24 mouse cellular contexts compared by ENCODE assay signal in genomic region chr12:99363024-99363423, GRCm38 (mm10).
DNase-seq lines count a peak whose midpoint lies in the region; ATAC-seq and TF ChIP-seq lines count a peak whose summit lies in the region.
"Had no signal": no experiment of that assay in that cellular context is flagged by ENCODE, and none has a peak within 500 bp of the region (broad histone marks: within the 10 kb centered on the region; RNA-seq: fewer than 3 reads in every experiment).

No protein-coding gene starts in this region.

- H3K9ac ChIP-seq in liver, postnatal 0 days (replicated peaks): no peak overlapping the region
- H3K9ac ChIP-seq: heart, embryonic 15.5 days; hindbrain, embryonic 12.5 days; liver, embryonic 14.5 days had no signal

- peaks cover 9% of the 10 kb centered on the region for H3K4me1 ChIP-seq in liver, postnatal 0 days (ENCODE audit: insufficient read depth)

- no peak for TF ChIP-seq EP300 in liver, postnatal 0 days (IDR thresholded peaks at IDR 0.05; ENCODE audit: low read depth)

- no peak overlapping the region for H3K4me3 ChIP-seq in liver, postnatal 0 days (ENCODE audit: low read depth, low read length)
- H3K4me3 ChIP-seq: forebrain, embryonic 10.5 days; heart, embryonic 15.5 days; hindbrain, embryonic 12.5 days; layer of hippocampus, adult 2 months had no signal

- H3K27ac ChIP-seq in liver, postnatal 0 days (ENCODE audit: low read depth): no peak overlapping the region
- H3K27ac ChIP-seq: forebrain, embryonic 10.5 days; heart, embryonic 15.5 days; hindbrain, embryonic 12.5 days; liver, embryonic 14.5 days had no signal

- no peak overlapping the region for H3K4me2 ChIP-seq in liver, postnatal 0 days (ENCODE audit: low read depth, low read length)
- H3K4me2 ChIP-seq: heart, embryonic 15.5 days; hindbrain, embryonic 12.5 days had no signal

- intact Hi-C loops in heart, postnatal 25 days (cut with DNase I): loop anchor here (2.0 kb wide), 1 partner anchor 26 kb away; no protein-coding TSS in a partner anchor
- intact Hi-C loops in heart, postnatal 36 days (cut with DNase I): no loop called here

- WGBS in liver, postnatal 0 days (ENCODE audit: insufficient replicate concordance): 77% methylated on average over 6 of the region's 6 CpGs

- no peaks in the 10 kb centered on the region for H3K9me3 ChIP-seq in liver, postnatal 0 days (ENCODE audit: low read length)
- H3K9me3 ChIP-seq: forebrain, embryonic 10.5 days; heart, embryonic 15.5 days; hindbrain, embryonic 12.5 days had no signal

- peak; percentile 59 for DNase-seq in gastrocnemius, adult 18-20 months (ENCODE audit: low spot score)
- no peak for DNase-seq in gastrocnemius, postnatal 25 days
- peak; percentile 31 for DNase-seq in heart, postnatal 25 days (ENCODE audit: low spot score)
- DNase-seq in heart, postnatal 36 days: no peak
- peak; percentile 31 for DNase-seq in NIH3T3 (ENCODE audit: low read depth)
- DNase-seq in liver, postnatal 0 days: no peak
- no peak for DNase-seq in lung, postnatal 4 days
- DNase-seq in yolk sac, embryonic 10.5 days (ENCODE audit: low spot score): no peak
- DNase-seq: adrenal gland, postnatal 25 days; cerebellum, adult 9-10 months; embryo, embryonic 11 days; gastrocnemius, postnatal 14 days; kidney, adult 2 months; kidney, postnatal 14 days; layer of hippocampus, postnatal 36 days; lung, postnatal 10 days; right cerebral cortex, postnatal 25 days; thymus, postnatal 14 days had no signal

- TF ChIP-seq CTCF in liver, postnatal 0 days (IDR thresholded peaks at IDR 0.05; ENCODE audit: low read depth): no peak

- peak; percentile 45; the same call in 1 of the 2 replicates for ATAC-seq in liver, postnatal 0 days
- ATAC-seq: midbrain, embryonic 16.5 days had no signal

- H3K27me3 ChIP-seq in liver, postnatal 0 days (ENCODE audit: insufficient read depth, low read length): no peaks in the 10 kb centered on the region
- H3K27me3 ChIP-seq: heart, embryonic 15.5 days; hindbrain, embryonic 12.5 days had no signal

- no peaks in the 10 kb centered on the region for H3K36me3 ChIP-seq in liver, postnatal 0 days (replicated peaks; ENCODE audit: insufficient read depth, low read length)
- H3K36me3 ChIP-seq: heart, embryonic 15.5 days; hindbrain, embryonic 12.5 days had no signal

Comparison
In these comparisons a context has a peak if more than half of its experiments do, and no peak if none do; other contexts are left out.
1. DNase-seq: peak in gastrocnemius, adult 18-20 months (single experiment), heart, postnatal 25 days (single experiment) and NIH3T3 (single experiment); none in gastrocnemius, postnatal 25 days (single experiment), heart, postnatal 36 days (0 of 2), liver, postnatal 0 days (single experiment), lung, postnatal 4 days (0 of 2) and yolk sac, embryonic 10.5 days (single experiment).